In genomic region chr1:161962465-161963377, GRCm38 (mm10) we compare ENCODE assay signal across 9 mouse cellular contexts. TPM values are rescaled to one million over a fixed set of nuclear protein-coding genes. Genes with fewer than 3 reads are reported as not detected.
DNase-seq lines count a peak whose midpoint lies in the region; ATAC-seq and TF ChIP-seq lines count a peak whose summit lies in the region.
"Had no signal": no experiment of that assay in that cellular context is flagged by ENCODE, and none has a peak within 500 bp of the region (broad histone marks: within the 10 kb centered on the region; RNA-seq: fewer than 3 reads in every experiment).

No protein-coding gene starts in this region.

- peak; percentile 51 to 59 for DNase-seq in cerebellum, postnatal 14 days
- no peak for DNase-seq in cerebellum, adult 18-20 months
- DNase-seq in limb, embryonic 10.5 days (ENCODE audit: low spot score): no peak
- no peak for DNase-seq in thymus, postnatal 25 days
- DNase-seq in layer of hippocampus, postnatal 36 days: no peak

- TF ChIP-seq CTCF in ES-Bruce4 (IDR thresholded peaks at IDR 0.05; ENCODE audit: low read depth, low read length): peak; percentile 36

- peak; percentile 87 for ATAC-seq in erythroblast, adult 5-6 weeks (replicated peaks; ENCODE audit: low FRiP score, poor library complexity, severe bottlenecking)
- ATAC-seq in neural tube, embryonic 12.5 days (ENCODE audit: low FRiP score, low read depth): 0 out of 2 replicates have a peak, but pooled peaks have one; percentile 52

- H3K27me3 ChIP-seq in ES-Bruce4 (ENCODE audit: control insufficient read depth, insufficient read depth, low read length, poor library complexity, severe bottlenecking): no peaks in the 10 kb centered on the region
- no peaks in the 10 kb centered on the region for H3K27me3 ChIP-seq in limb, embryonic 10.5 days (ENCODE audit: low read depth, poor library complexity, severe bottlenecking)
- no peaks in the 10 kb centered on the region for H3K27me3 ChIP-seq in neural tube, embryonic 12.5 days (replicated peaks)

- H3K27ac ChIP-seq in ES-Bruce4 (ENCODE audit: insufficient read depth, low read length): no peak overlapping the region
- H3K27ac ChIP-seq in limb, embryonic 10.5 days: peak overlapping the region; percentile 73
- no peak overlapping the region for H3K27ac ChIP-seq in neural tube, embryonic 12.5 days

- H3K36me3 ChIP-seq in ES-Bruce4 (ENCODE audit: control insufficient read depth, insufficient read depth, low read length, poor library complexity, severe bottlenecking): no peaks in the 10 kb centered on the region
- no peaks in the 10 kb centered on the region for H3K36me3 ChIP-seq in limb, embryonic 10.5 days
- H3K36me3 ChIP-seq in neural tube, embryonic 12.5 days: no peaks in the 10 kb centered on the region

- no peak for TF ChIP-seq POLR2A in ES-Bruce4 (IDR thresholded peaks at IDR 0.05; ENCODE audit: insufficient read depth, low read length)

- no peak overlapping the region for H3K9ac ChIP-seq in ES-Bruce4 (ENCODE audit: low read depth, poor library complexity, severe bottlenecking)
- no peak overlapping the region for H3K9ac ChIP-seq in neural tube, embryonic 12.5 days

- H3K9me3 ChIP-seq in ES-Bruce4 (replicated peaks; ENCODE audit: control insufficient read depth, insufficient read depth, low read length, poor library complexity, severe bottlenecking): no peaks in the 10 kb centered on the region
- H3K9me3 ChIP-seq in limb, embryonic 10.5 days (replicated peaks): no peaks in the 10 kb centered on the region
- no peaks in the 10 kb centered on the region for H3K9me3 ChIP-seq in neural tube, embryonic 12.5 days

- no peak overlapping the region for H3K4me2 ChIP-seq in neural tube, embryonic 12.5 days (replicated peaks)

- H3K4me3 ChIP-seq in ES-Bruce4 (ENCODE audit: low read depth, low read length): no peak overlapping the region
- no peak overlapping the region for H3K4me3 ChIP-seq in limb, embryonic 10.5 days
- no peak overlapping the region for H3K4me3 ChIP-seq in neural tube, embryonic 12.5 days

- 49% methylated on average over 3 of the region's 3 CpGs for WGBS in limb, embryonic 10.5 days
- WGBS in neural tube, embryonic 12.5 days: 61% methylated on average over 3 of the region's 3 CpGs

- peak; percentile 64; the same call in 1 of the 2 replicates for TF ChIP-seq EP300 in ES-Bruce4 (IDR thresholded peaks at IDR 0.05; ENCODE audit: insufficient read depth, low read depth, low read length)

- H3K4me1 ChIP-seq in ES-Bruce4 (ENCODE audit: control insufficient read depth, insufficient read depth, low read length): peaks cover 2% of the 10 kb centered on the region
- peaks cover 10% of the 10 kb centered on the region for H3K4me1 ChIP-seq in limb, embryonic 10.5 days
- no peaks in the 10 kb centered on the region for H3K4me1 ChIP-seq in neural tube, embryonic 12.5 days

RNA-seq across cellular contexts. Expression of gene Pigc, which starts 6.3 kb away (rescaled TPM):
- polyA plus RNA-seq in ES-Bruce4 (2011; ENCODE audit: insufficient read depth, insufficient read length, low read depth, missing spikeins): 9.2 and 10.8 TPM in 2 replicates
- 11.9 TPM in 2 replicates for total RNA-seq in erythroblast, adult 5-6 weeks (2015; ENCODE audit: low replicate concordance)
- total RNA-seq in erythroblast, adult 5-6 weeks (2017; ENCODE audit: low replicate concordance): 18.5 and 19.2 TPM in 2 replicates
- 31.4 and 39.9 TPM in 2 replicates for polyA plus RNA-seq in limb, embryonic 10.5 days (2016; fragmentation: Nextera tagmentation; extraction: Ambion mirVana)
- polyA plus RNA-seq in neural tube, embryonic 12.5 days (2016; fragmentation: Nextera tagmentation; extraction: Ambion mirVana): 34.9 and 35.7 TPM in 2 replicates
- 10 to 100 TPM; 13.5 to 16.1 TPM for total RNA-seq in layer of hippocampus, postnatal 36 days (2021)

RNA-seq across cellular contexts. Expression of gene 4930558K02Rik, which starts 16.7 kb away (rescaled TPM):
- not detected in 2 replicates for polyA plus RNA-seq in ES-Bruce4 (2011; ENCODE audit: insufficient read depth, insufficient read length, low read depth, missing spikeins)
- total RNA-seq in erythroblast, adult 5-6 weeks (2015; ENCODE audit: low replicate concordance): not detected in 2 replicates
- total RNA-seq in erythroblast, adult 5-6 weeks (2017; ENCODE audit: low replicate concordance): not detected in 2 replicates
- not detected in 2 replicates for polyA plus RNA-seq in limb, embryonic 10.5 days (2016; fragmentation: Nextera tagmentation; extraction: Ambion mirVana)
- not detected in 2 replicates for polyA plus RNA-seq in neural tube, embryonic 12.5 days (2016; fragmentation: Nextera tagmentation; extraction: Ambion mirVana)
- total RNA-seq in layer of hippocampus, postnatal 36 days (2021): not detected
- total RNA-seq: left cerebral cortex, postnatal 14 days had no signal

Comparison
In these comparisons a context has a peak if more than half of its experiments do, and no peak if none do; other contexts are left out.
1. DNase-seq: peak in cerebellum, postnatal 14 days (2 of 2); none in cerebellum, adult 18-20 months (0 of 2), limb, embryonic 10.5 days (single experiment), thymus, postnatal 25 days (single experiment) and layer of hippocampus, postnatal 36 days (0 of 2).